Mouse (Mus musculus): ENCODE data around the gene Klf13. TPM values are rescaled to one million over a fixed set of nuclear protein-coding genes. Genes with fewer than 3 reads are reported as not detected.

Gene Klf13
- polyA plus RNA-seq, 1 experiment from 2014 or later = 30.1 TPM

DNA sequence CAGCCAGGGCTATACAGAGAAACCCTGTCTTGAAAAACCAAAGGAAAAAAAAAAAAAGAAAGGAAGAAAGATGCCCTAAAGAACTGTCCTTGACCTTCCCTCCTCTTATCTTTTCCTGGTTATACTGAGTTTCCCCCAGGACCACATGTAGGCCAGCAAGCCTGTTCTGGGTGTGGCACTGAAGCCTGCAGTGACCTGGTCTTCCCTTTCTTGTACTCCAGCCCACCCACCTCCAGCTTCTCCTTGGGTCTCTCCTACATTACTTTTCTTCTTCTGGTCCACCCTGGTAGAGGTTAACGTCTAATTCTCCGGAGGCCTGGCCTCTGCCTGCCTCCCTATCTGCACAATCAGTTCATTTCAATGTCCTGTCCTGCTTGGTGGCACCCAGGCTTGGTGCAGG lies 16.7 kb upstream of the Klf13 start:
- DNase-seq (ENCODE audit: low spot score) = no peak
- H3K9me3 ChIP-seq (ENCODE audit: control insufficient read depth, low read length) = no peaks in the 10 kb centered on the region
- H3K27me3 ChIP-seq (replicated peaks; ENCODE audit: control insufficient read depth, insufficient read depth, low read length) = no peaks in the 10 kb centered on the region
- ATAC-seq (ENCODE audit: low read depth) = no peak
- H3K36me3 ChIP-seq (ENCODE audit: control insufficient read depth, insufficient read depth, low read length) = no peaks in the 10 kb centered on the region
- H3K4me3 ChIP-seq (ENCODE audit: low read depth, low read length) = no peak overlapping the region
- no peak overlapping the region for H3K9ac ChIP-seq (ENCODE audit: low read depth, low read length)
- no peaks in the 10 kb centered on the region for H3K4me1 ChIP-seq (ENCODE audit: control insufficient read depth, insufficient read depth, low read length)
- no peak overlapping the region for H3K4me2 ChIP-seq (ENCODE audit: low read depth, low read length)
- 95% methylated on average over 2 of the region's 2 CpGs for WGBS
- no peak overlapping the region for H3K27ac ChIP-seq (replicated peaks; ENCODE audit: low read depth, low read length)

DNA sequence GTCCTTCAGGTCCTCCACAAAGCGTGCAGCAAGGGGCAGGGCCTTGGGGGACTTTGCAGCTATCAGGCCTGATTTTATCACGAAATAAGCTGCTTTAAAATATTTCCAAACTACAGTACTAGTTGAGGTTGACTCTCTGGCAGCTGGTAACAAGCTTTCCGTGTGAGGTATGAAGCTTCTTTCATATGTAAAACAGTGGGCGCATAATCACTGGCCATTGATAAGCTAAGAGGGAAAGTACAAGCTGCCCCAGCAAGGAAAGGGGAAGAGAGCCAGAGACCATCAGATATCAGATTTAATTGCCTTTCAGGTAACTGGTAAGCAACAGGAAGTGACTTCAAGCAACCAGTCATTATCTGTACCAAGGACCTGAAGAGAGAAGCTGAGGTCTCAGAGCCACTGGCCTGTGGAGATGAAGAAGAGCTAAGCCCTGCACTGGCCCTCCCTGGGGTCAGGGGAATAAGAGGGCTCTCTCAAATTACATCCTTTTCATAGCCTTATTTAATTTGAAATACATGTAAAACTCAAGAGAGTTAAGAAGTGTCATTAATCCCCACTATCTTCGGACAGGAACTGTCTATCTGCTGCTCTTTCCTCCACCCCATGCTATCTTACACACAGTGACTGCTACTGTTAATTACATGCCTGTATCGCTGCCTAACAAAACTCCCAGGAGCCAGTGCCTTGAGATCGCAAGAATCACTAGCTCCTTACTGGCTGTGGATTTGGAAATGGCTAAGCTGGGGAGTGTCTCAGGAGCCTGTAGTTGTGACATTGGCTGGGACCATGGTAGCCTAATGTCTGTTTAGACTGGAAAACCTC lies 13.6 kb upstream of the Klf13 start:
- H3K9ac ChIP-seq (ENCODE audit: low read depth, low read length) = no peak overlapping the region
- ATAC-seq (ENCODE audit: low read depth) (no peak), DNase-seq (ENCODE audit: low spot score) (no peak)
- no peaks in the 10 kb centered on the region for H3K9me3 ChIP-seq (ENCODE audit: control insufficient read depth, low read length)
- H3K4me3 ChIP-seq (ENCODE audit: low read depth, low read length) = no peak overlapping the region
- no peaks in the 10 kb centered on the region for H3K27me3 ChIP-seq (replicated peaks; ENCODE audit: control insufficient read depth, insufficient read depth, low read length)
- no peaks in the 10 kb centered on the region for H3K4me1 ChIP-seq (ENCODE audit: control insufficient read depth, insufficient read depth, low read length)
- WGBS = 55% methylated on average over 7 of the region's 7 CpGs
- no peak overlapping the region for H3K27ac ChIP-seq (replicated peaks; ENCODE audit: low read depth, low read length)
- H3K4me2 ChIP-seq (ENCODE audit: low read depth, low read length) = no peak overlapping the region
- no peaks in the 10 kb centered on the region for H3K36me3 ChIP-seq (ENCODE audit: control insufficient read depth, insufficient read depth, low read length)

DNA sequence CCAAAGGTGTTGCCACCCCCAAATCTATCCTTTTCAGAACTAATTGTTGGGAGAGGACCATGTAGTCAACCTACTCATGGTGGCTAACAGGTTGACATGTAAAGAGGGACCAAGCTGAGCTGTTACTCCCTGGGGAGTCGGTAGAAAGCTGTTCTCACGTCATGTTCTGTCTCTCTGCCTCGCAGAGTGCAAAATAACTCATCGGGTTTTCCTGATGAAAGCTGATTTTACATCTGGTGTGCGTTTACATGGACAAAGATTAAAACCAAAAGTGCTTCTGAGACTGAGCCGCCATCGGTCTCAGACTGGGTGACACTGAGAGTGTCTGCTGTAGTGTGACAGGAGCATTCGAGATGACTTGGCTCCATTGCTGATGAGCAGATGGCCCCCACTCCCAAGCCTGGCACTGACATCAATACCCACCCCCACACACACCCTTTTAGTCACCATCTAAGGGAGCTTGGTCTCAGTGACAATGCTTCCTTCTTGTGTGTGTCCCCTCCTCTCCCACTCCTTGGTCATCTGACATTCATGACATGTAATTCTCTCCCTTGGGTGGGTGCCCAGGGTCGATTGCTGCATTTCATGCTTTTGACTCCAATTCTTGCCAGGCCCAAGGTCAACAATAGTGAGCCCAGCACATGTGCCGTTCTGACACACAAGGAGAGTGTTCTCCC lies 12.4 kb upstream of the Klf13 start:
- no peaks in the 10 kb centered on the region for H3K9me3 ChIP-seq (ENCODE audit: control insufficient read depth, low read length)
- ATAC-seq (ENCODE audit: low read depth) = no peak
- DNase-seq (ENCODE audit: low spot score) = no peak
- 58% methylated on average over 10 of the region's 10 CpGs for WGBS
- H3K4me2 ChIP-seq (ENCODE audit: low read depth, low read length) = no peak overlapping the region
- H3K4me3 ChIP-seq (ENCODE audit: low read depth, low read length) = no peak overlapping the region
- H3K4me1 ChIP-seq (ENCODE audit: control insufficient read depth, insufficient read depth, low read length) = no peaks in the 10 kb centered on the region
- H3K27me3 ChIP-seq (replicated peaks; ENCODE audit: control insufficient read depth, insufficient read depth, low read length) = no peaks in the 10 kb centered on the region
- no peaks in the 10 kb centered on the region for H3K36me3 ChIP-seq (ENCODE audit: control insufficient read depth, insufficient read depth, low read length)
- H3K9ac ChIP-seq (ENCODE audit: low read depth, low read length) = no peak overlapping the region
- no peak overlapping the region for H3K27ac ChIP-seq (replicated peaks; ENCODE audit: low read depth, low read length)

DNA sequence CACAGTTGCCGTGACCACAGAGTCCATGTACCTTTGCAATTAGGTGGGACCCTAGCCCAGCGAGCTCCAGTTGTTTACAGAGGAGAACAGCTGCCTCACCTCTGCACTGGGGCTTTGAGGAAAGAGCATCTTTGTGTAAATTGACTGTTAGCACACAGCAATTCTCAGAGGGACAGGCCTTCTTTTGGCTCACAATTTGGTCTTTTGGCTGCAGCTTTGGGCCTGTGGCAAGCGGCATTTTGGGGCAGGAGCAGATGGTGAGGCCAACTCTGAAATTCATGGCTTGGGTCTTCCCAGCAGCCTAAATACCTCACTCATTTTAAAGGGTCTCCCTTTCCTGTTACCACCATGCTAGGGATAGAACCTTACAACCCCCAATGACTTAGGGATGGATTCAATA lies 10.5 kb upstream of the Klf13 start:
- WGBS = 84% methylated on average over 3 of the region's 3 CpGs

DNA sequence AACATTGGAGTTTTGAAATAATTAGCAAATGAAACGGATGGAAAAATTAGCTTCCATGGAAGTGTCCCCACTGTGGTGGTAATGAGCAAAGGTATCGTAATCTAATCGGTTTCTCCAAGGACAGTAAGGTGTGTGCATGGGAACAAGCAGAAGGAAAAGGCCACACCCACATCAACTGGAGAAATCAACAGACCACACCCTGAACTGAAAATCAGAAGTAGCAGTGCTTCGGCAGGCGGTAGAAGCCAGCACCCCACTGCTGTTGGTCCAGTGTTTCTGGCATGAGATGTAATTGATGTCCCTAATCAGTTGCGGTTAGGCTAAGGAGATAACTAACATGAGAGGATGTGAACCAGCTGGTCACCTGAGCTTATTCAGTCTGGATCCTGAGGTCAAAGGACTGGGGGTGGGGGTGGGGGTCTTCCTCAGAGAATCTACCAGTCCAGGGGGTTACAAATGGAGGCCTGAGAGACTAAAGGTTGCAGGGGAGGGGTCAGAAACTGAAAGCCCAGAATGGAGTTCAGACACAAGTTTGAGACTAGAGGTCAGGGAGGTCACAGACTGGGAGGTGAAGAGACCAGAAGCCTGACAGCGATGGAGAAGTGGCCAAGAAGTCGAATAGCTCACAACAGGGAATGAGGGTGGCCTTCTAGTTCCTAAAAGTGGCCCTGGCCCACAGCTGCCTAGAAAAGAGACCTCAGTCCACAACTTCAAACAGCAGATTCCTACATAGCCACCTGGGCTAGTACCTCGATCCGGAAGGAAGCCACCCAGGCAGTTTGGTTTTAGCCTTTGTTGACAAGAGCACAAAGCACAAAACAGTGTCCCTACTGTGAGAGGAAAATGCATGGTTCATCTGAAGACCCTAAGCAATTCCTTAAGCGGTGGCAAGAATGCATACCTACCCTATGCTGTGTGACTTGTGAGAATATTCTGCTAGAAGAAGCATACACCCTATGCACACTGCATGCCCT lies 9.1 kb upstream of the Klf13 start:
- Histone ChIP-seq H3K4me1 (ENCODE audit: control insufficient read depth, insufficient read depth, low read length) (no peaks in the 10 kb centered on the region), H3K27ac (replicated peaks; ENCODE audit: low read depth, low read length) (no peak overlapping the region), H3K27me3 (replicated peaks; ENCODE audit: control insufficient read depth, insufficient read depth, low read length) (no peaks in the 10 kb centered on the region), H3K9ac (ENCODE audit: low read depth, low read length) (no peak overlapping the region), H3K4me3 (ENCODE audit: low read depth, low read length) (no peak overlapping the region), H3K36me3 (ENCODE audit: control insufficient read depth, insufficient read depth, low read length) (no peaks in the 10 kb centered on the region), H3K4me2 (ENCODE audit: low read depth, low read length) (no peak overlapping the region), H3K9me3 (ENCODE audit: control insufficient read depth, low read length) (no peaks in the 10 kb centered on the region)
- 59% methylated on average over 11 of the region's 11 CpGs for WGBS
- DNase-seq (ENCODE audit: low spot score) = no peak
- no peak for ATAC-seq (ENCODE audit: low read depth)

More for the DNA sequence above, 10.5 kb upstream of the Klf13 start:
- Histone ChIP-seq H3K4me2 (ENCODE audit: low read depth, low read length) (no peak overlapping the region), H3K36me3 (ENCODE audit: control insufficient read depth, insufficient read depth, low read length) (no peaks in the 10 kb centered on the region), H3K9ac (ENCODE audit: low read depth, low read length) (no peak overlapping the region), H3K4me3 (ENCODE audit: low read depth, low read length) (no peak overlapping the region), H3K27ac (replicated peaks; ENCODE audit: low read depth, low read length) (no peak overlapping the region), H3K4me1 (ENCODE audit: control insufficient read depth, insufficient read depth, low read length) (no peaks in the 10 kb centered on the region), H3K9me3 (ENCODE audit: control insufficient read depth, low read length) (no peaks in the 10 kb centered on the region), H3K27me3 (replicated peaks; ENCODE audit: control insufficient read depth, insufficient read depth, low read length) (no peaks in the 10 kb centered on the region)
- DNase-seq (ENCODE audit: low spot score) = no peak
- no peak for ATAC-seq (ENCODE audit: low read depth)

DNA sequence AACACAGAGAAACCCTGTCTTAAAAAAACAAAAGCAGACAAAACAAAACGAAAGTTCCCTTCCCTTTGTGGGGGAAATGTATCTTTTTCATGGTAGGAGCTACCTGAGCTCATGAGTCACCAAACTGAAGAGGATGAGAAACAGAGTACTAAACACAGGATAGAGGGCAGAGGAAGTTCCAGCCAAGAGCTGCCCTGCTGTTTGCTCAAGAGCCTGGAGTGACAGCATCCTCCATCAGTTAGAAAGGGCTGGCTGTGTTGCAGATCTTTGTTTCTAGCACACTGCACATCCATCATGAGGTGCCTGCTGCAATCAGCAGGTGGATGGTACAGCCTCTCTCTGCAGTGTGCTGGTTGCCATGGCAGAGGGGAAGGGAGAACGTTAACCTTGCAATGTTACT lies 5.2 kb upstream of the Klf13 start:
- Histone ChIP-seq H3K4me1 (ENCODE audit: control insufficient read depth, insufficient read depth, low read length) (peaks cover 9% of the 10 kb centered on the region), H3K36me3 (ENCODE audit: control insufficient read depth, insufficient read depth, low read length) (no peaks in the 10 kb centered on the region), H3K27me3 (replicated peaks; ENCODE audit: control insufficient read depth, insufficient read depth, low read length) (no peaks in the 10 kb centered on the region), H3K9ac (ENCODE audit: low read depth, low read length) (no peak overlapping the region), H3K9me3 (ENCODE audit: control insufficient read depth, low read length) (no peaks in the 10 kb centered on the region), H3K27ac (replicated peaks; ENCODE audit: low read depth, low read length) (no peak overlapping the region), H3K4me2 (ENCODE audit: low read depth, low read length) (no peak overlapping the region), H3K4me3 (ENCODE audit: low read depth, low read length) (no peak overlapping the region)
- WGBS = 59% methylated on average over 2 of the region's 2 CpGs
- ATAC-seq (ENCODE audit: low read depth) (no peak), DNase-seq (ENCODE audit: low spot score) (no peak)

DNA sequence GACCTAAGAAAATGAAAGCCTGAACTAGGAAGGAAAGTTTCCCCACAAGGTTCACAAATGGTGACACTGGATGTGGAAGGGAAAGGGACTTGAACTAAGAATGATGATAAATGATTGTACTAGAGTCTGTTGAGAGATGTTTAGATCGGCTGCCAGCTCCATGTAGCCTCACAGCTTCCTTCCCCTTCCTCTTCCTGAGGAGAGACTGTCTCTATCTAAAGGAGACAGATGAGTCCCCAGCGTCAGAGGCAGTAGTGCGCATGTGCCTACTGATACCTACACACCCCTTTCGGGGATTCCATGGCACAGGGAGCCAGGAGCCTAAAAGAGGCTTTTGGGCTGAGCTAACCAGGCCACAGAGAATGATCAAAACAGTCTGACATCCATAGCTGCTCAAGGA lies 2.8 kb upstream of the Klf13 start:
- ATAC-seq (ENCODE audit: low read depth) = no peak
- H3K4me3 ChIP-seq (ENCODE audit: low read depth, low read length) = no peak overlapping the region
- no peaks in the 10 kb centered on the region for H3K36me3 ChIP-seq (ENCODE audit: control insufficient read depth, insufficient read depth, low read length)
- WGBS = 80% methylated on average over 4 of the region's 4 CpGs
- no peaks in the 10 kb centered on the region for H3K27me3 ChIP-seq (replicated peaks; ENCODE audit: control insufficient read depth, insufficient read depth, low read length)
- H3K9me3 ChIP-seq (ENCODE audit: control insufficient read depth, low read length) = no peaks in the 10 kb centered on the region
- no peak overlapping the region for H3K27ac ChIP-seq (replicated peaks; ENCODE audit: low read depth, low read length)
- peaks cover 9% of the 10 kb centered on the region for H3K4me1 ChIP-seq (ENCODE audit: control insufficient read depth, insufficient read depth, low read length)
- no peak for DNase-seq (ENCODE audit: low spot score)
- H3K9ac ChIP-seq (ENCODE audit: low read depth, low read length) = no peak overlapping the region
- H3K4me2 ChIP-seq (ENCODE audit: low read depth, low read length) = no peak overlapping the region

DNA sequence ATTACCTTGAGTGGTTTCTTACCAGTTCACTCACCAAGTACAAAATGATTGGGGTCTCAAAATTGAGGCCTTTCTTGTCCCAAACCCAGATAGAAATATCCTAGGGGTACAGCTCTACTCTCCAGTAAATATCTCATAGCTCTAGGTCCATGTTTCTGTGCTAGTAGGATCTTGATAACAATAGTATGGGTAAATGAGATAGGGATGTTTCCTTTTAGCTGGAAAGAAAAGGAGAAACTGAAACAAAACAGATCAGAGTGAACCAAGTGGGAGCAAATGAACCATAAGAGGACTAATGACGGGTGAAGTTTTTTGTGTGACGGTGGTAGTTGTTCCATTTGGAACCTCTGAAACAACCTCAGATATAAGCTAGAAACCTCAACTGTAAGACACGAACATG lies 2.3 kb upstream of the Klf13 start:
- H3K9me3 ChIP-seq (ENCODE audit: control insufficient read depth, low read length) = no peaks in the 10 kb centered on the region
- no peaks in the 10 kb centered on the region for H3K27me3 ChIP-seq (replicated peaks; ENCODE audit: control insufficient read depth, insufficient read depth, low read length)
- no peak overlapping the region for H3K4me3 ChIP-seq (ENCODE audit: low read depth, low read length)
- no peak for ATAC-seq (ENCODE audit: low read depth)
- no peak overlapping the region for H3K27ac ChIP-seq (replicated peaks; ENCODE audit: low read depth, low read length)
- no peaks in the 10 kb centered on the region for H3K36me3 ChIP-seq (ENCODE audit: control insufficient read depth, insufficient read depth, low read length)
- peaks cover 9% of the 10 kb centered on the region for H3K4me1 ChIP-seq (ENCODE audit: control insufficient read depth, insufficient read depth, low read length)
- WGBS = 86% methylated on average over 3 of the region's 3 CpGs
- H3K9ac ChIP-seq (ENCODE audit: low read depth, low read length) = no peak overlapping the region
- DNase-seq (ENCODE audit: low spot score) = no peak
- H3K4me2 ChIP-seq (ENCODE audit: low read depth, low read length) = no peak overlapping the region

Measured in embryonic facial prominence, embryonic 14.5 days (tissue).